Mouse (Mus musculus) liver, postnatal 0 days (tissue): ENCODE results near the gene Gdf7. TPM values are rescaled to one million over a fixed set of nuclear protein-coding genes. Genes with fewer than 3 reads are reported as not detected.

Source experiments
- ATAC-seq: fragments of 200-750 bp; cut with Nextera tagmentation; 2 replicates; pipeline ENCODE4 v1.8.0; 2017; ENCODE audit warnings: mild to moderate bottlenecking, moderate library complexity
- DNase-seq: peaks from one replicate; pipeline ENCODE4 v3.0.0-alpha.2; 2016
- H3K27ac ChIP-seq: fragments of 300-500 bp; sonication (generic); 2 replicates; pipeline ENCODE4 v1.5.1; 2014; ENCODE audit warnings: antibody characterized with exemption, moderate library complexity, mild to moderate bottlenecking, low read depth
- H3K27me3 ChIP-seq: fragments of 300-500 bp; sonication (generic); 2 replicates; pipeline ENCODE4 v1.6.1; 2014; ENCODE audit warnings: low read length, control low read depth, mixed read lengths; ENCODE audit not compliant: insufficient read depth
- H3K36me3 ChIP-seq: fragments of 300-500 bp; sonication (generic); replicated peaks from 2 replicates; pipeline ENCODE4 v1.6.1; 2014; ENCODE audit warnings: mild to moderate bottlenecking, control low read depth, low read length, moderate library complexity, mixed read lengths; ENCODE audit not compliant: insufficient read depth
- H3K4me1 ChIP-seq: fragments of 300-500 bp; sonication (generic); 2 replicates; pipeline ENCODE4 v1.6.1; 2014; ENCODE audit warnings: antibody characterized with exemption, mild to moderate bottlenecking, control low read depth; ENCODE audit not compliant: insufficient read depth
- H3K4me2 ChIP-seq: fragments of 300-500 bp; sonication (generic); 2 replicates; pipeline ENCODE4 v1.6.1; 2014; ENCODE audit warnings: low read depth, mild to moderate bottlenecking, low read length, moderate library complexity, mixed read lengths
- H3K4me3 ChIP-seq: fragments of 300-500 bp; sonication (generic); 2 replicates; pipeline ENCODE4 v1.5.1; 2014; ENCODE audit warnings: low read depth, low read length
- H3K9ac ChIP-seq: fragments of 300-500 bp; sonication (generic); replicated peaks from 2 replicates; pipeline ENCODE4 v1.6.1; 2014; ENCODE audit warnings: mild to moderate bottlenecking, moderate library complexity
- H3K9me3 ChIP-seq: fragments of 300-500 bp; sonication (generic); 2 replicates; pipeline ENCODE4 v1.6.1; 2016; ENCODE audit warnings: mild to moderate bottlenecking, control low read depth, low read length, mixed read lengths
- CTCF ChIP-seq: sonication (generic); IDR thresholded peaks from 2 replicates; pipeline ENCODE4 v1.5.1; 2016; ENCODE audit warnings: antibody characterized with exemption, low read depth
- EP300 ChIP-seq: IDR thresholded peaks from 2 replicates; pipeline ENCODE4 v1.6.1; 2016; ENCODE audit warnings: antibody characterized with exemption, low read depth, mild to moderate bottlenecking
- WGBS: fragments of 180-500 bp; shearing (Covaris S2); extraction: QIAGEN DNeasy Blood & Tissue Kit; methylation state at CpG from one replicate; pipeline ENCODE4 v1.1.7; 2014; ENCODE audit not compliant: insufficient replicate concordance; 5-methylcytosine and 5-hydroxymethylcytosine counted together
- polyA plus RNA-seq: library from polyadenylated mRNA; unstranded; fragments of >200 nt; fragmentation: Nextera tagmentation; extraction: Ambion mirVana; gene quantifications from 2 replicates; pipeline ENCODE4 v1.2.1, GENCODE M21; 2015

Gene Gdf7
- not detected in 2 replicates for polyA plus RNA-seq

DNA sequence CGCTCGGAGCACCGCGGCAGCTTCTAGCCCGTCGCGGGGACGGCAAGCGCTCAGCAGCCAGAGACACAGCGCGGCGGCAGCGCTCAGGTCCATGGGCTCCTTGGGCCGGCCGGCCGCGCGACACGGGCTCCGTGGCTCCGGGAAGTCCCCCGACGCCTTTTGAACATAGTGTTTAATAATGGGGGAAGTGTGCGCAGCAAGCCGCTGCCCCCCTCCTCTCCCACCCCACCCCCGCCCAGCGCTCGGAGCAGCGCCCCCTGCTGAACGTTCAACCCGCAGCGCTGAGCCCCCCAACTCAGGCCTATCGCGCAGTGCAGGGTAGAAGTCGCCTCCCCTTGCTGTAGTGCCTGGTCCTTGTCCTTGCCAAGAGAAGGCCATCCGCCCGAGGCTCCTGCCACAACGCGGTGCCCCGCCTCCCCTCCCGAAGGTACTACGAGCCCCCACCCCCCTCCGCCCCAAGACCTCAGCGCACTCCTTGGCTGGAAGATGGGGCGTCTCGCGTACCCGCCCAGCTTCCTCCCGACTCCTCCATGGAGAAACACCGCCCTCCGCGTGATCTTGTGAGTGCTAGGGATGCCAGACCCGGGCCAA, at the start of gene Gdf7:
Gene Gdf7 (minus strand): TSS at position 114 of the 591 bp plus-strand sequence.
- ATAC-seq (no peak), DNase-seq (no peak)
- Histone ChIP-seq H3K36me3 (no peaks in the 10 kb centered on the region), H3K4me3 (peak within 1 kb of the TSS; percentile 38), H3K9me3 (no peaks in the 10 kb centered on the region), H3K27ac (no peak within 1 kb of the TSS), H3K27me3 (peaks cover 89% of the 10 kb centered on the region), H3K9ac (no peak within 1 kb of the TSS), H3K4me1 (peaks cover 9% of the 10 kb centered on the region), H3K4me2 (peak within 1 kb of the TSS; percentile 64)
- WGBS: 2% methylated on average over 42 of the region's 53 CpGs
- TF ChIP-seq EP300 (no peak), CTCF (peak; percentile 16; the same call in 1 of the 2 replicates)

DNA sequence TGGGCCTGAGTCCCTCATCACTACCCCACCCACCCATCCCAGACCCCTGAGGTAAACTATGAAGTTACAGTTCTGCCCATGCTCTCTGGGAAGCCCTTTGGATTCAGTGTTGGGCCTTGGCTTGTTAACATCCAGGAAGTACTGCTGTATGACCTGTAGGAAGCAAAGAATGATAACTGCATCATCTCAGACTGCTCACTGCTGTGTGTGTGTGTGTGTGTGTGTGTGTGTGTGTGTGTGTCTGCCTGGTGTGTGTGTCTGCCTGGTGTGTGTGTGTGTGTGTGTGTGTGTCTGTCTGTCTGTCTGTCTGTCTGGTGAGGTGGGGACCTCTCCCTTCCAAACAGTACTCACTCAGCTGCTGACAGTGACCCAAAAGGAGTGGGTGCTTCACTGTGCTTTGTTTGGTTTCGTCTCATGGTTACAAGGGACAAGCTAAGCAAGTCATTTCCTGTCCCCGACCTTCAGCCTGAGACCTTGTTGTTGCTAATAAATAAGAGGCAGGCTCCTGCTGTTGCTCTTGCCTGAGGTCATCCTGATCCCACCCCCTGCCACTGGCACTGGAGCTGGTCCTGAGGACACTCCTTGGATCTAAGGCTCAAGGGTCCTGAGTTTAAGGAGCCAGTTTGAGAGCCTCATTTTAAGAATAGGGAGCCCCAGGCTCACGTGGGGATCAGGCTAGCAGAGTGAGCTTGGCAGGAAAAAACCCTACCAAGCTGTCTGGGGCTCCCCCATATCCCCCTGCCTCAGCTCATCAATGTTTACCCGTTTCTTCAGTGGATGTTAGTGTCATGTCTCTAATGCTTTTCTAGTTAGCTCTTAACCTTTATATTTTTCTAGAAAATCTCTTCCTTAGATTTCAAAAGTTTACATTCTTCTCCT, 49.5 kb upstream of the Gdf7 start:
- Histone ChIP-seq H3K9me3 (no peaks in the 10 kb centered on the region), H3K36me3 (no peaks in the 10 kb centered on the region), H3K27ac (peak overlapping the region; percentile 71), H3K27me3 (no peaks in the 10 kb centered on the region), H3K4me1 (peaks cover 18% of the 10 kb centered on the region), H3K4me2 (no peak overlapping the region), H3K4me3 (no peak overlapping the region), H3K9ac (no peak overlapping the region)
- DNase-seq (no peak), ATAC-seq (peak; percentile 53)
- no peak for TF ChIP-seq CTCF
- 0 out of 2 replicates have a peak, but pooled peaks have one; percentile 38 for TF ChIP-seq EP300
- WGBS: 20% methylated on average over 4 of the region's 4 CpGs

- no peaks in the 10 kb centered on the region for H3K27me3 ChIP-seq
- TF ChIP-seq EP300: no peak
- no peak for TF ChIP-seq CTCF
- no peak for DNase-seq
- ATAC-seq: no peak
- peaks cover 23% of the 10 kb centered on the region for H3K4me1 ChIP-seq
- no peaks in the 10 kb centered on the region for H3K36me3 ChIP-seq
- 51% methylated on average over 9 of the region's 9 CpGs for WGBS
- H3K4me3 ChIP-seq: no peak overlapping the region
- no peak overlapping the region for H3K4me2 ChIP-seq
- no peaks in the 10 kb centered on the region for H3K9me3 ChIP-seq
- no peak overlapping the region for H3K9ac ChIP-seq
- peak overlapping the region; percentile 77 for H3K27ac ChIP-seq
These were observed 47.2 kb upstream of the Gdf7 start for GRCm38 (mm10) chr12:8348733-8349513.

GRCm38 (mm10) chr12:8347746-8348462, 46.1 kb upstream of the Gdf7 start:
- ATAC-seq: no peak
- WGBS: 40% methylated on average over 8 of the region's 8 CpGs
- no peak overlapping the region for H3K9ac ChIP-seq
- no peaks in the 10 kb centered on the region for H3K9me3 ChIP-seq
- no peak overlapping the region for H3K4me2 ChIP-seq
- no peaks in the 10 kb centered on the region for H3K36me3 ChIP-seq
- H3K27ac ChIP-seq: peak overlapping the region; percentile 77
- no peak overlapping the region for H3K4me3 ChIP-seq
- H3K27me3 ChIP-seq: no peaks in the 10 kb centered on the region
- peaks cover 23% of the 10 kb centered on the region for H3K4me1 ChIP-seq
- no peak for DNase-seq
- TF ChIP-seq CTCF: no peak
- no peak for TF ChIP-seq EP300

DNA sequence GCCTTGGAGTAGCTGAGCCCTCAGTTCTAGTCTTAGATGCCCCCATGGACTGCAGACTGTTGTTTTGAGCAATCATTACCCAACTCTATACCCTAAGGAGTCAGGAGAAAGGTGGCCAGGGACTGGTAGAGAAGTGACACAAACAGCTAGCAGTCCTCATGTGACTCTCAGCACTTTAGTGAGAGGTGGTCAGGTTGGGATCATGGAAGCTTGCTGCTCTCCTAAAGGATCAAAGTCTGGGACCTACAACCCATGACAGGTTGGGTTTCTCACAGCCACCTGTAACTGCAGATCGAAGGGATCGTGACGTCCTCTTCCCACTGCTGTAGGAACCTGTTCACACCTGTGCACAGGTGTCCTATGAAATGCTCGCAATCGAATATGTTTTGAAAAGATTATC, 43.8 kb upstream of the Gdf7 start:
- no peak for ATAC-seq
- peaks cover 16% of the 10 kb centered on the region for H3K4me1 ChIP-seq
- peak overlapping the region; percentile 9; the same call in 1 of the 2 replicates for H3K4me3 ChIP-seq
- H3K27me3 ChIP-seq: no peaks in the 10 kb centered on the region
- H3K36me3 ChIP-seq: no peaks in the 10 kb centered on the region
- DNase-seq: no peak
- WGBS: 74% methylated on average over 5 of the region's 5 CpGs
- no peaks in the 10 kb centered on the region for H3K9me3 ChIP-seq
- TF ChIP-seq EP300: no peak
- peak overlapping the region; percentile 31; the same call in 1 of the 2 replicates for H3K9ac ChIP-seq
- H3K27ac ChIP-seq: peak overlapping the region; percentile 93
- H3K4me2 ChIP-seq: peak overlapping the region; percentile 34
